Mouse (Mus musculus): ENCODE measurements around the gene Kpna7. TPM values are rescaled to one million over a fixed set of nuclear protein-coding genes. Genes with fewer than 3 reads are reported as not detected.
"Not testable (repeated sequence)": the region's sequence is repeated elsewhere in the genome, so short reads cannot be mapped to it uniquely, and the experiment has no call there.

The Kpna7 gene
- polyA plus RNA-seq, 1 experiment from 2014 or later: not detected

DNA sequence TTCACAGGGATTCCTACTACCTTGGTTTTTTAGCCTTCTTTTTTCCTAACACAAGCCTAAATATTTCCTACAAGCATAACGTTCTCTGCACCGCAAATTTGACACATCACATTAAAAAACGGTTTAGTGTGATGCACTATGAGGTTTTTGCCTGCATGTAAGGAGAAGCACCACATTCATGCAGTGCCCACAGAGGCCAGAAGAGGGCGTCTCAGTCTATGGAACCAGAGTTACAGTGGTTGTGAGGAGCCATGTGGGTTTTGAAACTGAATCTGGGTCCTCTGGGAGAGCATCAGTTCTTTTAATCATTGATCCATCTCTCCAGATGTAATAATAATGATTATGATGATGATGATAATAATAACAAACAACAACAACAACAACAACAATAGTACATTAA, 42.2 kb downstream of the Kpna7 start:
- 50% methylated on average over 4 of the region's 4 CpGs for WGBS
- Histone ChIP-seq H3K4me3 (ENCODE audit: low read depth, low read length) (no peak overlapping the region), H3K9ac (ENCODE audit: low read length) (no peak overlapping the region), H3K36me3 (ENCODE audit: control insufficient read depth, insufficient read depth, low read length) (no peaks in the 10 kb centered on the region), H3K4me1 (replicated peaks; ENCODE audit: control insufficient read depth, insufficient read depth, low read length) (no peaks in the 10 kb centered on the region), H3K4me2 (ENCODE audit: low read length) (no peak overlapping the region), H3K27ac (ENCODE audit: low read depth) (no peak overlapping the region), H3K9me3 (ENCODE audit: control insufficient read depth, low read length) (no peaks in the 10 kb centered on the region), H3K27me3 (replicated peaks; ENCODE audit: control insufficient read depth, insufficient read depth, low read length) (no peaks in the 10 kb centered on the region)
- ATAC-seq (replicated peaks; ENCODE audit: low FRiP score, low TSS enrichment, low read depth): no peak
- peak; percentile 68 for DNase-seq (ENCODE audit: low spot score)

DNA sequence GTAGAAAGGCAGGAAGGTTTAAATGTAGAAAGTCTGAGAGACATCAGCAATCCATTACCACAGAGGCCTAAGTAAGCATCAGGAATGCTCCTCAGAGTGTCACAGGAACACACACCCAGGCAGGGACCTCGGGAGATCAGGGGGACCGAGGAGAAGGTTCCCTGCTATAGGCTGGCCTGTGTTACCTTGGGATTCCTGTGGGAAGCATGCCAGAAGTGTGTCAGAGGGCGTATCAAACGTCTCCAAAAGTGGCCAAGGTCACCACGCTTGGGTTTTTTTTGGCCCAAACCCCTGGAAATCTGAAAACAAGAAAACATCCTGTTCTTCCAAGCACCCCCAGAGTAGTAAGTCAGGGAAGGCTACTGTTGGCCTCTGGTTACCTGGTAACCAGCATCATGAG, 51.4 kb downstream of the Kpna7 start, which contains the start of gene Gm4871:
Gm4871 (minus strand) TSS at position 364 of the 400 bp plus-strand sequence.
- H3K4me2 ChIP-seq (ENCODE audit: low read length); ATAC-seq (replicated peaks; ENCODE audit: low FRiP score, low TSS enrichment, low read depth); H3K36me3 ChIP-seq (ENCODE audit: control insufficient read depth, insufficient read depth, low read length); H3K9ac ChIP-seq (ENCODE audit: low read length); H3K9me3 ChIP-seq (ENCODE audit: control insufficient read depth, low read length); H3K27me3 ChIP-seq (replicated peaks; ENCODE audit: control insufficient read depth, insufficient read depth, low read length); H3K4me1 ChIP-seq (replicated peaks; ENCODE audit: control insufficient read depth, insufficient read depth, low read length); DNase-seq (ENCODE audit: low spot score); H3K4me3 ChIP-seq (ENCODE audit: low read depth, low read length); H3K27ac ChIP-seq (ENCODE audit: low read depth): not testable (repeated sequence)
- 55% methylated on average over 4 of the region's 5 CpGs for WGBS

DNA sequence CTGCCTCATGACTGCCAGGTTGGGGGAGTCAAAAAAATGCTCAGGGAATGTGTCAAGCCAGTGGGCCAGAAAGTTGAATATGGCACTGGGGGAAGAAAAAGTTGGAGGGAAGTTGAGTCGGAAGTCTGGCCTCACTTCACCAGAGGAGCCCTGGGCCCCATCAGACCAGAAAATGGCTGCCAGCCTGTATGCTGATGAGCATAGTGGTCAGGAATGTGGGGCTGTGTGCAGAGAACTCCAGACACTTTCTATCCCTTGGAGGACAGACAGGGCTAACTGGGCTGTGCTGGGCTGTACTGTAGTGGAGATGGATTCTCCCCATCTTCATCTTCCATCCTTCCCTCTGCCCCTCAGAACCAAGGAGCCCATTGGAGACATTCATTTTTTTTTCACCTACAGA, 53.4 kb downstream of the Kpna7 start:
- not testable (repeated sequence) for H3K27ac ChIP-seq (ENCODE audit: low read depth); ATAC-seq (replicated peaks; ENCODE audit: low FRiP score, low TSS enrichment, low read depth); H3K27me3 ChIP-seq (replicated peaks; ENCODE audit: control insufficient read depth, insufficient read depth, low read length); H3K4me1 ChIP-seq (replicated peaks; ENCODE audit: control insufficient read depth, insufficient read depth, low read length); DNase-seq (ENCODE audit: low spot score); H3K4me2 ChIP-seq (ENCODE audit: low read length); H3K36me3 ChIP-seq (ENCODE audit: control insufficient read depth, insufficient read depth, low read length); H3K4me3 ChIP-seq (ENCODE audit: low read depth, low read length); H3K9me3 ChIP-seq (ENCODE audit: control insufficient read depth, low read length); H3K9ac ChIP-seq (ENCODE audit: low read length)
- WGBS: 76% methylated on average over 1 of the region's 1 CpGs

DNA sequence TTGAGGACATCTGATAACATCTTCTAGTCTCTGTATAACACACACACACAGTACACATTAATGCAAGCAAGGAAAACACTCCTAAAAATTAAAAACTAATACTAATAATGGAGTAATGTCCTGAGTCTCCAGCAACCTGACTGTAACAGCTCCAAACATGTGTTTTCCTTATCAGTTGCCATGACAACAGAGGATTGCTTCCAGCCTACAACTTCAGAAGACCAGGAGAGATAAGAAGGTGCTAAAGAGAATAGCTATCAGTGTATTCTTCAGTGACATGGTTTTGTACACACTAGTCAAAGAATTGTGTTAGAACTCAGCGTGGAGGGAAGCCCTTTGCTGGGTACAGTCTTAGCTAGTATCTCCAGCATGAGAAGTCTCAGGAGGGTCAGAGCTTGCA, 63.1 kb downstream of the Kpna7 start:
- DNase-seq (ENCODE audit: low spot score); H3K36me3 ChIP-seq (ENCODE audit: control insufficient read depth, insufficient read depth, low read length); H3K4me3 ChIP-seq (ENCODE audit: low read depth, low read length); H3K4me1 ChIP-seq (replicated peaks; ENCODE audit: control insufficient read depth, insufficient read depth, low read length); H3K9me3 ChIP-seq (ENCODE audit: control insufficient read depth, low read length); H3K4me2 ChIP-seq (ENCODE audit: low read length); H3K27ac ChIP-seq (ENCODE audit: low read depth); ATAC-seq (replicated peaks; ENCODE audit: low FRiP score, low TSS enrichment, low read depth); H3K9ac ChIP-seq (ENCODE audit: low read length); H3K27me3 ChIP-seq (replicated peaks; ENCODE audit: control insufficient read depth, insufficient read depth, low read length): not testable (repeated sequence)
- 49% methylated on average over 1 of the region's 1 CpGs for WGBS

DNA sequence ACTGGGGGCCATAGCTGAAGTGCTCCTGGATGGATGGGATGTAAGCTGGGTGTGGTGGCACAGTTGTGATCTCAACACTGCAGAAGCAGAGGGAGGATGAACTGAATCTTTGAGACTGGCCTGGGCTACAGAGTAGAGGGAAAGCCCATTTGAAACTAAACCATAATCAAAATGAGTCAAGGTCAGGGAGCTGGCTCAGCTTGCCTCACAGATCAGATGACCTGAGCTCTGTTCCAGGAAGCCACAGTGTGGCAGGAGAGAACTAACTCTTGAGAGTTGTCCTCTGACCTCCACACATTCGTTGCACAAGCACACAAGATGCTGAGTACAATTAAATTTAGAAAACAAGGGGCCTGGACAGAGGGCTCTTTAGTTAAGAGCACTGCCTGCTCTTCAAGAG, 63.6 kb downstream of the Kpna7 start:
- H3K4me1 ChIP-seq (replicated peaks; ENCODE audit: control insufficient read depth, insufficient read depth, low read length); H3K9ac ChIP-seq (ENCODE audit: low read length); H3K4me3 ChIP-seq (ENCODE audit: low read depth, low read length); H3K9me3 ChIP-seq (ENCODE audit: control insufficient read depth, low read length); ATAC-seq (replicated peaks; ENCODE audit: low FRiP score, low TSS enrichment, low read depth); H3K4me2 ChIP-seq (ENCODE audit: low read length); H3K36me3 ChIP-seq (ENCODE audit: control insufficient read depth, insufficient read depth, low read length); H3K27ac ChIP-seq (ENCODE audit: low read depth); DNase-seq (ENCODE audit: low spot score); H3K27me3 ChIP-seq (replicated peaks; ENCODE audit: control insufficient read depth, insufficient read depth, low read length): not testable (repeated sequence)
- WGBS: 33% methylated on average over 1 of the region's 1 CpGs

DNA sequence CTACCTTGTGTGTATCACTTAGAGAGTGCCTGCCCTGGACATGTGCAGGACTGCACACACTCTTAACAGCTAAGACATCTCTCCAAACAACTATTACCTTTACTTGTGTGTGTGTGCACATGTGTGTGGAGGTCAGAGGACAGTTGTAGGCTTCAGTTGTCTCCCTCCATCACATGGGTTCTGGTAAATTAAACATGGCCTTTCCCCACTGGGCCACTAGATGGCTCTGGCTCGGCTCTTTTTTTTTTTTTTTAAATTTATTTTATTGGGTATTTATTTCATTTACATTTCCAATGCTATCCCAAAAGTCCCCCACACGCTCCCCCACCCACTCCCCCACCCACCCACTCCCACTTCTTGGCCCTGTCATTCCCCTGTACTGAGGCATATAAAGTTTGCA, 67.1 kb downstream of the Kpna7 start:
- 39% methylated on average over 1 of the region's 2 CpGs for WGBS
- not testable (repeated sequence) for H3K4me1 ChIP-seq (replicated peaks; ENCODE audit: control insufficient read depth, insufficient read depth, low read length); ATAC-seq (replicated peaks; ENCODE audit: low FRiP score, low TSS enrichment, low read depth); H3K36me3 ChIP-seq (ENCODE audit: control insufficient read depth, insufficient read depth, low read length); H3K4me2 ChIP-seq (ENCODE audit: low read length); H3K9ac ChIP-seq (ENCODE audit: low read length); H3K9me3 ChIP-seq (ENCODE audit: control insufficient read depth, low read length); H3K27me3 ChIP-seq (replicated peaks; ENCODE audit: control insufficient read depth, insufficient read depth, low read length); H3K27ac ChIP-seq (ENCODE audit: low read depth); H3K4me3 ChIP-seq (ENCODE audit: low read depth, low read length)
- DNase-seq (ENCODE audit: low spot score): peak; percentile 33

DNA sequence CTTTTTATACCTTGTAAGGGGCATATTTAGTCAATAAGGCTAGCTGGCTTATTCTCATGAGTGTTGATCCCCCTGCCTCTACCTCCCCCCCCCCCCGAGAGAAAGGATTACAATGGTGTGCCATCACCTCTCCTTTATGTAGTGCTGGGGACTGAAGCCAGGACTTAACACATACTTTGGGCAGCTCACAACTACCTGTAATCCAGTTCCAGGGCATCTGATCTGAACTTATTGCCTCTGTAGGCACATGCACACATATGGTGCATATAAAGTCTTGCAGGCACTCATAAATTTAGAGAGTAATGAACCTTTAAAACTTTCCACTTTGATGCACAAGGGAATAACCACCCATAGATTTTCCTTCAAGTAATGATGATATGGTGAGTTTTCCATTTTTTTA, 69.6 kb downstream of the Kpna7 start:
- no peak overlapping the region for H3K4me2 ChIP-seq (ENCODE audit: low read length)
- no peaks in the 10 kb centered on the region for H3K27me3 ChIP-seq (replicated peaks; ENCODE audit: control insufficient read depth, insufficient read depth, low read length)
- H3K9me3 ChIP-seq (ENCODE audit: control insufficient read depth, low read length): no peaks in the 10 kb centered on the region
- no peaks in the 10 kb centered on the region for H3K4me1 ChIP-seq (replicated peaks; ENCODE audit: control insufficient read depth, insufficient read depth, low read length)
- H3K9ac ChIP-seq (ENCODE audit: low read length): no peak overlapping the region
- ATAC-seq (replicated peaks; ENCODE audit: low FRiP score, low TSS enrichment, low read depth) (no peak), DNase-seq (ENCODE audit: low spot score) (no peak)
- H3K4me3 ChIP-seq (ENCODE audit: low read depth, low read length): no peak overlapping the region
- no peaks in the 10 kb centered on the region for H3K36me3 ChIP-seq (ENCODE audit: control insufficient read depth, insufficient read depth, low read length)
- H3K27ac ChIP-seq (ENCODE audit: low read depth): no peak overlapping the region
- 75% methylated on average over 1 of the region's 1 CpGs for WGBS

DNA sequence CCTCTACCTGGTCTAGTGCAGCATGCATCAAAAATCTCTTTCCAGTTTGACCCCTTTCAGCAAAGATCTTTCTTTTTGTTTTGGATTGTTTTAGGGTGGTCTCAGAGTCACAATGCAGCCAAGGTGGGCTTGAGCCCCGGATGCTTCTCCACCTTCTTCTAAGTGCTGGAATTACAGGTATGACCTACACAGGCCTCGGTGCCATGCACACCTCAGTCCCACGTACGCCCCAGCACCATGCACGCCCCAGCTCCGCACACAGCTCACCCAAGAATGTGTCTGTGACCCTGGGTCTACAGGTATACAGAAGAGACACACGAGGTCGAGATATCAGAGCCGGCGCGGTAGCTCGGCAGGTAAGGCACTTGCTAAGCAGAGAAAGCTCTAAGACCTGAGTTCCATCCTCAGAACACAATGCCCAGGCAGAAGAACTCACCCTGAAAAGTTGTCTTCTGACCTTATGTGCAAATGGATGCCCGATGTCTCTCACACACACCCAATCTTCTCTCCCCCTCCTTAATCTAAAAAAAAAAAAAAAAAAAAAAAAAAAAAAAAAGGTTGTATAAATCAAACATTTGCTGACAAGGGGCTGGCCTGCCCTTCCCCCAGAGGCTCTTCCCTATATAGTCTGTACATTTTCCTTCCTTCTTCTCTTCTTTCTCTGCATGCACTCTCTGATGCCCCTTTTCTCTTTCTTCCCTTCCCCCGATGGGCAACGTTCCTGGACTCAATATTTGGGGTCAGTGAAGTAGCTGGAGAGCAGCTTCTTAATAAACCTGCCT, 74.8 kb downstream of the Kpna7 start:
- H3K4me2 ChIP-seq (ENCODE audit: low read length): no peak overlapping the region
- no peak overlapping the region for H3K9ac ChIP-seq (ENCODE audit: low read length)
- no peaks in the 10 kb centered on the region for H3K4me1 ChIP-seq (replicated peaks; ENCODE audit: control insufficient read depth, insufficient read depth, low read length)
- H3K27me3 ChIP-seq (replicated peaks; ENCODE audit: control insufficient read depth, insufficient read depth, low read length): no peaks in the 10 kb centered on the region
- H3K4me3 ChIP-seq (ENCODE audit: low read depth, low read length): no peak overlapping the region
- peak; percentile 47 for DNase-seq (ENCODE audit: low spot score)
- H3K27ac ChIP-seq (ENCODE audit: low read depth): no peak overlapping the region
- ATAC-seq (replicated peaks; ENCODE audit: low FRiP score, low TSS enrichment, low read depth): no peak
- H3K9me3 ChIP-seq (ENCODE audit: control insufficient read depth, low read length): no peaks in the 10 kb centered on the region
- WGBS: 83% methylated on average over 15 of the region's 15 CpGs
- no peaks in the 10 kb centered on the region for H3K36me3 ChIP-seq (ENCODE audit: control insufficient read depth, insufficient read depth, low read length)

DNA sequence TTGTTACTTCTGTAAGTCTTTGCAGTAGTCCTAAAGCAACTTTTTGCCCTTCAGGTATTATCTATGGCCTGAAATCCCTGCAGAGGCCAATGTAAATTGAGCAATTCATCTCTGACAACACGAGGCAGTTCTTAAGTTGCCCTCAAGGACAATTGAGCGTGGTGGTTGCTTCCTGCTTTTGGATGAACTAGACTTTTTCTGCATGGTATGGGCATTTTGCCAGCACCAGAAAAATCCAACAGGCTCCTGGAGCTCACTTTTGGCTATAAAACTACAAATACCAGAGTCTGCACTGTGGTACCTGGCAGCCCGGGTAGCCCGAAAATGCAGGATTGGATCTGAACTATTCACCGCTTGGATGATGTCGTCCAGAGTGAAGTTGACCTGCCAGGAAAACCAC, 78.2 kb downstream of the Kpna7 start:
- H3K9me3 ChIP-seq (ENCODE audit: control insufficient read depth, low read length): no peaks in the 10 kb centered on the region
- no peaks in the 10 kb centered on the region for H3K27me3 ChIP-seq (replicated peaks; ENCODE audit: control insufficient read depth, insufficient read depth, low read length)
- WGBS: 71% methylated on average over 6 of the region's 6 CpGs
- H3K4me1 ChIP-seq (replicated peaks; ENCODE audit: control insufficient read depth, insufficient read depth, low read length): no peaks in the 10 kb centered on the region
- H3K4me2 ChIP-seq (ENCODE audit: low read length): no peak overlapping the region
- ATAC-seq (replicated peaks; ENCODE audit: low FRiP score, low TSS enrichment, low read depth) (no peak), DNase-seq (ENCODE audit: low spot score) (peak; percentile 37)
- no peak overlapping the region for H3K27ac ChIP-seq (ENCODE audit: low read depth)
- H3K4me3 ChIP-seq (ENCODE audit: low read depth, low read length): no peak overlapping the region
- H3K36me3 ChIP-seq (ENCODE audit: control insufficient read depth, insufficient read depth, low read length): no peaks in the 10 kb centered on the region
- H3K9ac ChIP-seq (ENCODE audit: low read length): no peak overlapping the region
